Mouse (Mus musculus) forebrain, embryonic 12.5 days (tissue): ENCODE data around the gene Acot9. TPM values are rescaled to one million over a fixed set of nuclear protein-coding genes. Genes with fewer than 3 reads are reported as not detected.

Source experiments
- ATAC-seq: fragments of 200-750 bp; cut with Nextera tagmentation; 2 replicates; pipeline ENCODE4 v1.8.0; 2017; ENCODE audit warnings: moderate TSS enrichment; ENCODE audit not compliant: low FRiP score
- H3K27ac ChIP-seq: fragments of 300-500 bp; sonication (generic); 2 replicates; pipeline ENCODE4 v1.5.1; 2016; ENCODE audit warnings: mild to moderate bottlenecking
- H3K27me3 ChIP-seq: fragments of 300-500 bp; sonication (generic); 2 replicates; pipeline ENCODE4 v1.6.1; 2016; ENCODE audit warnings: mild to moderate bottlenecking
- H3K36me3 ChIP-seq: fragments of 300-500 bp; sonication (generic); replicated peaks from 2 replicates; pipeline ENCODE4 v1.6.1; 2016; ENCODE audit warnings: mild to moderate bottlenecking
- H3K4me1 ChIP-seq: fragments of 300-500 bp; sonication (generic); 2 replicates; pipeline ENCODE4 v1.6.1; 2016
- H3K4me2 ChIP-seq: fragments of 300-500 bp; sonication (generic); 2 replicates; pipeline ENCODE4 v1.6.1; 2016; ENCODE audit warnings: mild to moderate bottlenecking, moderate library complexity
- H3K4me3 ChIP-seq: fragments of 300-500 bp; sonication (generic); replicated peaks from 2 replicates; pipeline ENCODE4 v1.5.1; 2016; ENCODE audit warnings: mild to moderate bottlenecking
- H3K9ac ChIP-seq: fragments of 300-500 bp; sonication (generic); 2 replicates; pipeline ENCODE4 v1.6.1; 2016; ENCODE audit warnings: mild to moderate bottlenecking
- H3K9me3 ChIP-seq: fragments of 300-500 bp; sonication (generic); 2 replicates; pipeline ENCODE4 v1.6.1; 2016
- WGBS: fragments of 180-500 bp; shearing (Covaris S2); methylation state at CpG from one replicate; pipeline ENCODE4 v1.1.7; 2016; 5-methylcytosine and 5-hydroxymethylcytosine counted together
- polyA plus RNA-seq: library from polyadenylated mRNA; unstranded; fragments of >200 nt; fragmentation: Nextera tagmentation; extraction: Ambion mirVana; gene quantifications from 2 replicates; pipeline ENCODE4 v1.2.1, GENCODE M21; 2016

Acot9 gene
- polyA plus RNA-seq = 15.0 and 18.1 TPM in 2 replicates

DNA sequence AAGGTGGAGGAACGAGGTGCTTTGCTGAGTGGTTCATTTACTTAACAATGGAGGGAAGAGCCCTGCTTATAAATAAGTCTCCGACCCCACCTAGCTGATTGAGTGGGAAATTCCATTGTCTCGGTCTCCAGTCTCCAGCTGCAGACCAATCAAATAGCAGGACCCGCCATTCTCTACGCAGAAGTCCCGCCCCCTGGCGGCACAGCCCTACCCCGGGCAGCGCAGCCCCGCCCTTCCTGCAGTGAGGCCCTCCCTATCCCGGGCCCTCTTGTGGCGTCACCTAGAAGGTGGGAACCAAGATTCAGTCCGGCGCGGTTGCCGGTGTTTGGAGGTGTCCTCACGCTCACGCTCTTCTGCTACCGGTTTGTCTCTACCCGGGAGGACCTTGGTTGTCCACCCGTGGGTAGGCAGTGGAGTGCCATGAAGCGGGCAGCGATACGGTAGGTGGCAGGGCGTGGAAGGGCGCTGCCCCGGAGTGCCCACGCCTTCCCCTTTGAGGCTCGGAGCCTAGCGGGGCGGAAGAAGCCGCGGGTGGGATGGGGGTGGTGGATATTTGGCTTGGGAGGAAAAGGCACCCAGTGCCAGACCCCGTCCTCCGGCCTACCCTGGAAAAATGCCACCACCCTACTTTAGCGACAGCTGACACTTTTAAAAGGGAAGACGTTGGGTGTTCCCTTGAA lies at the start of gene Acot9:
Gene Acot9, plus strand, starts transcription at position 209 of the 680 bp plus-strand sequence.
- Histone ChIP-seq H3K9ac (peak within 1 kb of the TSS; percentile 55), H3K36me3 (no peaks in the 10 kb centered on the region), H3K4me2 (peak within 1 kb of the TSS; percentile 55), H3K27ac (no peak within 1 kb of the TSS), H3K4me3 (peak within 1 kb of the TSS; percentile 45), H3K4me1 (no peaks in the 10 kb centered on the region), H3K27me3 (no peaks in the 10 kb centered on the region), H3K9me3 (no peaks in the 10 kb centered on the region)
- 24% methylated on average over 36 of the region's 37 CpGs for WGBS
- ATAC-seq = peak; percentile 99

DNA sequence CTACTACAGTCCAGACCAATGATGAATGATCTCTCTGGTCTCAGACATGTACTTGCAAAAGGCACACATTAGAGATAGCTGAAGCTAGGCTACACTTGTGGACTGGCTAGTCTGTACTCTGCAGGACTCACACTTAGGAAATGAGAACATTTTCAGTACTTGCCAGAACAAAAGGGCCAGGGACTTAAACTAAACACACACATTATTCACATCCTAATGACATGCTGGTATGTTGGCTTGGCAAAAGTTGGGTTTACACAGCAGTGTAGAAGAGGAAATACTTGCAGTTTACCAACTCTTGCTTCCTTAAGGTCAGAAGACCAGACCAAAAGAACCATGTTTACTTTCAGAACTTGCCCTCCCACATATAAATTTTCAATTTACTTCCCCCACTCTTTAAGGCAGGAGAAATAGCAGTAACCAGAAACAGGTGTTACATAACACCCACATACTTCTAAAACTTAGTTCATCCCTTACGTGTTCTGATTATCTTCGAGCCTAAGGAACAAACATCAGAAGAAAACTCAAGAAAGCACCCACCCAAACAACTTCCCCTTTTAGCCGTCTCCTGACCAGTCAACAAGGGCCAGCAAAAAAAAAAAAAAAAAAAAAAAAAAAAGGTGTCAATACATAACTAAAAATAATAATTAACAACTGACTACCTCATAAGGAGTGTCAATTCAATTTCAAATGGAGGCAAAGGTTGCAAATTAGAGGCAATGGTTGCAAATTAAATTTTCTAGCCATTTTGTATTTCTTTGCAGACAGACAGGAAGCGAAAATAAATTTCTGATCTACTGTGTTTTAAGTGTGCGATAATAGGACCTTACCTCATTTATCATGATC lies 47.7 kb upstream of the Acot9 start:
- no peak for ATAC-seq
- Histone ChIP-seq H3K4me3 (no peak overlapping the region), H3K9me3 (no peaks in the 10 kb centered on the region), H3K4me1 (no peaks in the 10 kb centered on the region), H3K27me3 (no peaks in the 10 kb centered on the region), H3K9ac (no peak overlapping the region), H3K4me2 (no peak overlapping the region), H3K27ac (no peak overlapping the region), H3K36me3 (no peaks in the 10 kb centered on the region)
- 87% methylated on average over 5 of the region's 5 CpGs for WGBS

DNA sequence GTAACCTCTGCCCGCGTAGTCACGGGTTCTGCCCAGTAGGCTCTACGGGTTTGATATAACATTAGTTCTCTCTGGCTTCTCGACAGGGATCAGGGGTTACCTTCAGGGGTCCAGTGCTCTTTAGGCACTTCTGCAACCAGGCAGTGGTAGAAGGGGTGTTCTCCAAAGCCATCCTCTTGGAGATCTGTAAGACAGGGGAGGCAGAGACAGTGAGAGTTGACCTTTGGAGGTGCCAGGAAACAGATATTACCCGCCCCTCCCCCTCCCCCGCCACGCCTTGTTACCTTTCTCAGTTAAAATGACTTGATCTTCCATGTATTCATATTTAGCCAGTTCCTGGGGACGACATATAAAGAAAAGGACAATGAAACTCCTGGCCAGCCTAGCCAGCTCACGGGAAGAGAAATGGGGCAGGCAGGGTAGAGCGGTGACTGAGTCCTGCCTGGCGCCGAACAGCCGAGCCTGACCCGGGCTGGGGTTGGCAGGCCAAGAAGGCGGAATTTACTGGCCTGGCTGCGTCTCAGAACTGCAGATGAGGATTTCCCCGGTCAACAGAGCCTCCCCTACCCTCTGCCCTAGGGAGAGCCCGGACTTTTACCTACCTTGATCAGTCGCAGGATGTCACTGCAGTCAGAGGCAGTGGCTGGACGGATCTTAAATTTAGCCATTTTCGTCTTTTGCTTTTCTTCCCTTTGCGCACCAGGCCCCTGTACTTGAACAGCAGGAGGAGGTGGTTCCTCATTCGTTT lies 46.6 kb upstream of the Acot9 start:
- H3K9ac ChIP-seq = peak overlapping the region; percentile 47
- no peaks in the 10 kb centered on the region for H3K4me1 ChIP-seq
- peak overlapping the region; percentile 57 for H3K4me2 ChIP-seq
- H3K27me3 ChIP-seq = no peaks in the 10 kb centered on the region
- H3K27ac ChIP-seq = no peak overlapping the region
- peak overlapping the region; percentile 46 for H3K4me3 ChIP-seq
- no peaks in the 10 kb centered on the region for H3K36me3 ChIP-seq
- no peaks in the 10 kb centered on the region for H3K9me3 ChIP-seq
- WGBS = 27% methylated on average over 24 of the region's 24 CpGs
- peak; percentile 73 for ATAC-seq

DNA sequence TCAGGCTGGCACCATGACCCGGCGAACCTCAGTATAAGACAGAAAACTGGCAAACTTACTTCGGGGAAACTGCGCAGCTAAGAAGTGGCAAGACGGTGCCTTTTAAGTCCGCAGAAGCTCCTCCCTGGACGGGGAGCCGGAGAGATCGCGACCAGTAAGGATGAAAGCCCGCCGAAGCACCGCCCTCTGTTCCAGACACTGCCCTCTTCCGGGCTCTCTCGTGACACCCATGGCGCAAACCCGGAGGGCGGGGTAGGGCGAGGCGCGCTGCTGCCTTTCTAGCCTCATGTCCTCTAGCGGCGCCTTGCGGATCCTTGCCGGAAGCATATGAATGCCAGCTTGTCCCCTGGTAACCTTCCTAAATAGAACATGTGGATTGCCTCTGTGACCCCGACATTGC lies 46.0 kb upstream of the Acot9 start, which contains the start of gene Sat1:
Gene Sat1, minus strand, starts transcription at position 179 of the 400 bp plus-strand sequence.
- Histone ChIP-seq H3K4me1 (no peaks in the 10 kb centered on the region), H3K27me3 (no peaks in the 10 kb centered on the region), H3K4me2 (peak within 1 kb of the TSS; percentile 57), H3K36me3 (no peaks in the 10 kb centered on the region), H3K9me3 (no peaks in the 10 kb centered on the region), H3K4me3 (peak within 1 kb of the TSS; percentile 46), H3K9ac (peak within 1 kb of the TSS; percentile 47), H3K27ac (no peak within 1 kb of the TSS)
- peak; percentile 98 for ATAC-seq
- 28% methylated on average over 24 of the region's 26 CpGs for WGBS

DNA sequence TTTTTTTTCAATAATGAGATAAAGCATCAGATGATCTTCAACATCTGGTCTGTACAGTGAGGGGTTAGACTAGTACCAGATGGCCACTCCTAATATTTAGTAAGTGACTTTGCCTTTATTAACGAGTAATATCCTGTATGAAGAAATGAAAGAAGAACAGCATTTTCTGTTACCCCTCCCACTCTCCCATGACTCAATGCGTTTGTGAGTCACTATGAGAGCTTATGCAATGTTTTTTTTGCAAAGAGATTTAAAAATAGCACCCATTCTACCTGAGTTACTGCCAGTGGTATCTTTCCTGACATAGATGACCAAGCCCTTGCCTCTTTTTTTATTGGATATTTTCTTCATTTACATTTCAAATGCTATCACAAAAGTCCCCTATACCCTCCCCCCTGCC lies 44.0 kb upstream of the Acot9 start:
- Histone ChIP-seq H3K27me3 (no peaks in the 10 kb centered on the region), H3K4me2 (no peak overlapping the region), H3K9ac (no peak overlapping the region), H3K36me3 (no peaks in the 10 kb centered on the region), H3K4me3 (no peak overlapping the region), H3K27ac (no peak overlapping the region), H3K9me3 (no peaks in the 10 kb centered on the region), H3K4me1 (no peaks in the 10 kb centered on the region)
- WGBS = 62% methylated on average over 2 of the region's 2 CpGs
- ATAC-seq = no peak

DNA sequence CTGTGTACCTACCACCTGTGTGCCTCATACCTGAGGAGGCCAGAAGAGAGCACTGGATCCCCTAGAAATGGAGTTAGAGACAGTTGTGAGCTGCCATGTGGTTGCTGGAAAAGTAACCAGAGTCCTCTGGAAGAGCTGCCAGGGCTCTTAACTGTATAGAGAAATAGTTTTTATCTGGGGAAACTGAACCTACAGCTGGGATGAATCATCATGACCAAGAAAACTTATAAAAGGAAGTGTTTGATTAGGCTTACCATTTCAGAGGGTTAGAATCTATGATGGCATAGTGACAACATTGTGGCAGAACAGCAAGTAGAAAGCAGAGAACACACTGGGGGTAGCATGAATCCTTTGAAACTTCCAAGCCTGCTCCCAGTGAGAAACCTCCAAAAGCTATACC lies 5.4 kb upstream of the Acot9 start:
- no peaks in the 10 kb centered on the region for H3K27me3 ChIP-seq
- H3K4me3 ChIP-seq = no peak overlapping the region
- no peaks in the 10 kb centered on the region for H3K36me3 ChIP-seq
- no peak overlapping the region for H3K4me2 ChIP-seq
- no peaks in the 10 kb centered on the region for H3K9me3 ChIP-seq
- no peak for ATAC-seq
- no peaks in the 10 kb centered on the region for H3K4me1 ChIP-seq
- H3K27ac ChIP-seq = no peak overlapping the region
- no peak overlapping the region for H3K9ac ChIP-seq

DNA sequence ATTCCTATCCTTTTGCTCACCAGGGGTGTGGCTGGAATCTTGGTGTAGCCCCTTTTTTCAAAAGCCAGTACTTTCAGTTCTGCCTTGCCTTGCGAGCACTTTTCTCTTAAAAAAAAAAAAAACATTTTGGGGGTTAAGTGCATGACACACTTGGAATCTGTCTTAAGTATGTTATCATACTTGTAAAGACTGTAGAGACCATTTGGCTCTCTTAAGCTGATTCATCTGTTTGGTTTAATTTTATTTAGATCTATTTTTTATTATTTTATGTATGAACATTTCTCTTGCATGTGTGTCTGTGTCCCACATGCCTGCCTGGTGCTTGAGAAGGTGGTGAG lies 641 bp downstream of the Acot9 start:
- Histone ChIP-seq H3K4me3 (peak overlapping the region; percentile 45), H3K27me3 (no peaks in the 10 kb centered on the region), H3K27ac (no peak overlapping the region), H3K9me3 (no peaks in the 10 kb centered on the region), H3K4me1 (no peaks in the 10 kb centered on the region), H3K9ac (no peak overlapping the region), H3K4me2 (peak overlapping the region; percentile 55), H3K36me3 (no peaks in the 10 kb centered on the region)
- WGBS = 53% methylated on average over 1 of the region's 1 CpGs
- ATAC-seq = no peak; the same call in 1 of the 2 replicates

DNA sequence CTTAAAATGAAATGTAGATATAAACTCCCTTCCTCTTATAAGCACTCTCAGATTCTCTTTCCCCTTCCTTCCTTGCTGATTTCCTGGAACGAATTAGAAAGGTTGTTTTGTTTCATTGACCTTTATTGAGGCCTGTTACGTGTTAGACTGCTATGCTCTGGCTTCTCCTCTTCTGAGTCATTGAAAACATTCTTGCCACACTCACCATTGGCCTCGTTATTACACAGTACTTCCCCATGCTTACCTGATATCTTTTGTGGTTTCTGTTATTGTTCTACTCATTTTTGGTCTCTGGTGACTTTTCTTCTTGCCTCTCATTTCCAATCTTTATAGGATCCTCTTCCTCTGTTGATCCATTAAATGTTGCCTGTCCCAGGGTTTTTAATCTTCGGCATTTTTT lies 16.2 kb downstream of the Acot9 start:
- Histone ChIP-seq H3K27me3 (no peaks in the 10 kb centered on the region), H3K27ac (no peak overlapping the region), H3K4me2 (no peak overlapping the region), H3K4me3 (no peak overlapping the region), H3K36me3 (no peaks in the 10 kb centered on the region), H3K9ac (no peak overlapping the region), H3K4me1 (no peaks in the 10 kb centered on the region), H3K9me3 (no peaks in the 10 kb centered on the region)
- 81% methylated on average over 4 of the region's 4 CpGs for WGBS
- no peak for ATAC-seq

DNA sequence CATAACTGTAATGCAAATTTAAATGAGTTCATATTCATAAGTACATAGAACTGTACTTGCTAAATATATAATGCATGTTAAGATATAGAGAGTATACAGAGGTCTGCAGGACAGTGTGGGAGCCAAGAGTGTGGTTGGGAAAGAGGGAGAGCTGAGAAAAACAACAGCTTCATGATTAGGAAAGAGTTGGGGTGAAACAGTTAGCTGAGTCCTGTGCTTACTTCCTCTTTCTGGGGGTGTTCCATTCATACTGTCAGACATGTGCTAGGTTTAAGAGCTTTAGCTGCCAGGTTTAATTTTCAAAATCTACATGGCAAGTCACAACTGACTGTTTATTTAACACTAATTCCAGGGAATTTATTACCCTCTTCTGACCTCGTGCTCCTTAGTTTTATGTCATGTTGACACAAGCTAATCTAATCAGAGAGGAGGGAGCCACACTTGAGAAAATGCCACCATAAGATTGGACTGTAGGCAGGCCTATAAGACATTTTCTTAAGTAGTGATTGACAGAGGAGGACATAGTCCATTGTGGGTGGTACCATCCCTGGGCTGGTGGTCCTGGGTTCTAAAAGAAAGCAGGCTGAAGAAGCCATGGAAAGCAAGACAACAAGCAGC lies 18.3 kb downstream of the Acot9 start:
- H3K9ac ChIP-seq = no peak overlapping the region
- no peaks in the 10 kb centered on the region for H3K4me1 ChIP-seq
- no peaks in the 10 kb centered on the region for H3K27me3 ChIP-seq
- no peak for ATAC-seq
- WGBS = 84% methylated on average over 1 of the region's 1 CpGs
- H3K9me3 ChIP-seq = no peaks in the 10 kb centered on the region
- no peak overlapping the region for H3K4me3 ChIP-seq
- H3K36me3 ChIP-seq = no peaks in the 10 kb centered on the region
- H3K4me2 ChIP-seq = no peak overlapping the region
- no peak overlapping the region for H3K27ac ChIP-seq

DNA sequence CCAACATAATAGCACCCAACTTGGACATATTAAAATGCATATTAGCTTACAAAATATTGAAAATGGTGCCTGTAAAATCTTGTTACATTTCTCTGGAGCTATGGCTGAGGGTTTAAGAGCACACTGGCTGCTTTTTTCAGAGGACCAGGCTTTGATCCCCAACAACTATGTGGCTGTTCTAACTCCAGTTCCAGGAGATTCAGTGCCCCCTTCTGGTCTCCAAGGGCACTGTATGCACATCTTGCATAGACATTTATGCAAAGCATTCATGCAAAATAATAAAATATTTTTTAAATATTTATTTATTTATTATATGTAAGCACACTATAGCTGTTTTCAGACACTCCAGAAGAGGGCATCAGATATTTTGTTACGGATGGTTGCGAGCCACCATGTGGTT lies 44.1 kb downstream of the Acot9 start:
- Histone ChIP-seq H3K9ac (no peak overlapping the region), H3K9me3 (no peaks in the 10 kb centered on the region), H3K36me3 (no peaks in the 10 kb centered on the region), H3K4me2 (no peak overlapping the region), H3K4me3 (no peak overlapping the region), H3K27me3 (no peaks in the 10 kb centered on the region), H3K27ac (no peak overlapping the region), H3K4me1 (no peaks in the 10 kb centered on the region)
- WGBS = 100% methylated on average over 2 of the region's 2 CpGs
- no peak for ATAC-seq

DNA sequence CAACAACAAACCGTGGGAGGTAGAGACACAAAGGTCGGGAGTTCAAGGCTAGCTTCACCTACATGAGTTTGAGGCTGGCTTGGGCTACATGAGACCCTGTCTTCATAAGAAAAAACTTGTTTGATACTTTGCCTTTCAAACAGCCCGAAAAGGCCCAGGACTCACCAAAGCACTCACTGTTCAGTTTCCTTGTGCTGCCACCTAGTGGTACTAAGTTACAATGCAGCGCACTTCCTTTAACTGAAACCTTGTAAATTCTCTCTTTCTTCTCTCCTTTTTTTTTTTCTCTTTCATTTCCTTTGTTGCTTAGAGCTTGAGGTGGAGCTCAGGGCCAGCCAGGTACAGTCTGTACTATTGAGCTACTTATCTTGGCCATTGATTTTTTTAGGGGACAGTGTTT lies 55.8 kb downstream of the Acot9 start:
- Histone ChIP-seq H3K27me3 (no peaks in the 10 kb centered on the region), H3K36me3 (no peaks in the 10 kb centered on the region), H3K9ac (no peak overlapping the region), H3K4me3 (no peak overlapping the region), H3K4me2 (no peak overlapping the region), H3K4me1 (no peaks in the 10 kb centered on the region), H3K27ac (no peak overlapping the region), H3K9me3 (no peaks in the 10 kb centered on the region)
- 50% methylated on average over 4 of the region's 4 CpGs for WGBS
- peak; percentile 58; the same call in 1 of the 2 replicates for ATAC-seq

DNA sequence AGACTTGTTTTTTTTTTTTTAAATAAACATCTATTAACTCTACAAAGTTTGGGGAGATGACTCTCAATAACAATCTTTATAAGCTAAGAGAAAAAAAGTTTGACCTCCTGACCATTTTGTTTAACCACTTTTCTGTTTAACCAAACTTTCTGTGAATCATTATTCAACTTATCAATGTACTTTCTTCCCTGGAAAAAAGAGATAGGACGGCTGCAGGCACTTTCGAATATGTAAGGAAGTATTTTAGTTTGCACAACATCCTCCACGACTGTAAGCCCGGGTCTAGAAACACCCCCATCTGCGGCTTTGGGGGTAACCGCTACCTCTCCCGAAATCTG lies 75.3 kb downstream of the Acot9 start:
- Histone ChIP-seq H3K27ac (no peak overlapping the region), H3K27me3 (no peaks in the 10 kb centered on the region), H3K4me1 (no peaks in the 10 kb centered on the region), H3K4me3 (peak overlapping the region; percentile 53), H3K36me3 (0 out of 2 replicates have a peak, but pooled peaks cover 5% of the 10 kb centered on the region), H3K9ac (peak overlapping the region; percentile 63), H3K9me3 (no peaks in the 10 kb centered on the region), H3K4me2 (peak overlapping the region; percentile 48)
- no peak for ATAC-seq
- 16% methylated on average over 7 of the region's 7 CpGs for WGBS
